Mouse (Mus musculus): ENCODE data around the gene Ptgfrn. TPM values are rescaled to one million over a fixed set of nuclear protein-coding genes. Genes with fewer than 3 reads are reported as not detected.

Gene Ptgfrn
- 10 to 100 TPM; 10.4 to 11.0 TPM for total RNA-seq (2021)
- long read RNA-seq, experiment 1, full-length matches to known transcripts = 3 of 4 reads
- long read RNA-seq, experiment 1, partial matches to known transcripts = 0 of 4 reads
- long read RNA-seq, experiment 1, other reads (novel, unspliced or antisense) = 1 of 4 reads
- long read RNA-seq, experiment 2, full-length matches to known transcripts = 4 of 5 reads
- long read RNA-seq, experiment 2, partial matches to known transcripts = 0 of 5 reads
- long read RNA-seq, experiment 2, other reads (novel, unspliced or antisense) = 1 of 5 reads

DNA sequence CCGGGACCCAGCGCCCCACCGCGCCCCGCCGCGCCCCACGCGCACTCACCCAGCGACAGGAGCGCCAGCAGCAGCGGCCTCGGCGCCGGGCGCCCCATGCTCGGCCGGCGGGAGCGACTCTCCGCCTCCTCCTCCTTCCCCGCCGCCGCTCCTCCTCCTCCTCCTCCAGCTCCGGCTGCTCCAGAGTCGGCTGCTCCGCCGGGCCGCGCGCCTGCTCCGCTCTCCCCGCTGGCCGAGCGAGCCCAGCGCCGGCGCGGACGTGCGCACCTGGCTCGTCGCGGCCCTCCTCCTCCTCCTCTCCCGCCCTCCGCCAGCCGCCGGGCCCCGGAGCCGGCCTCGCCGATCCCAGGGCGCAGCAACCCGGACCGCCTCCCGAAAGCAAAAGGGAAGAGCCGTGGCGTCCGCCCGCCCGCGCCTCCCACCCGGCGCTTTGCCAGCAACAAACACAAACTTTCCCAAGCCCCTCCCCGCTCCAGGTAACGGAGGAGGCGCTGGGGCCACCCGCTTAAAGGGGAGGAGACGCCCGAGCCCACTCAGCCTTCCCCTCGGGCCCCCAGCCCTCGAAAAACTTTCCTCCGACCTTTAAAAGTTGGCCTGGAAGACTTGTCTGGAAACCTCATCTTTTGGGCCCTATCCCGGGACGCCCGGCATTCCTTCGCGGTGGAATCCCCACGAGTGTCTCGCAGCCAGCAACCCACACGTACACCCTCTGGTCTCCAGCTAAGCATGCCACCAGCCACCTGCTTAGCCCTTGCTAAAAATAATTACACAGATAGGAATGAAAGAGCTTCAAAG, at the start of gene Ptgfrn:
TSS of gene Ptgfrn (minus strand) at position 236 of the 795 bp plus-strand sequence.
- no peak for TF ChIP-seq CTCF (conservative IDR thresholded peaks at IDR 0.05)
- peak in 1 of 2 experiments; percentile 26 for DNase-seq (ENCODE audit: low spot score in 2 of 2)
- H3K27ac ChIP-seq = peak within 1 kb of the TSS; percentile 47; the same call in 1 of the 2 replicates
- H3K4me3 ChIP-seq = peak within 1 kb of the TSS; percentile 69

DNA sequence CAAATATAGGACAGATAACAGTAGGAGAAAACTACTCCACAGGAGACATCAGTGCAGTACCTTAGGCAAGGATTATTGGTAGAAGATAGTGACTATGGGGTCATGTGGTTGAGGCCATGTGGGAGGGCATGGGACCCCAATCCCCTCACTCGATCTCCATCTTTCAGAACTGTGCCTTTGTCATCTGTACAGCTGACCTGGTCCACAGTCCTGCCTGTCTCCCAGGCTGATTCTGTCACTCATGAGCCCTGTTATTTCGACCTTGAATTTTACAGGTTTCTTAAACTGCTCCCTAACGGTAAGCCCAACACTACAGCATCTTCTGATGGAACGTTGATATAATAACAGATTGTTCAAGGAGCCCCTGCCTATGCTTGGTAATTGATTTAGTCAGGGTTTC, 49.6 kb upstream of the Ptgfrn start:
- no peak overlapping the region for H3K4me3 ChIP-seq
- no peak for DNase-seq (ENCODE audit: low spot score in 2 of 2)
- TF ChIP-seq CTCF (conservative IDR thresholded peaks at IDR 0.05) = no peak
- H3K27ac ChIP-seq = no peak overlapping the region

DNA sequence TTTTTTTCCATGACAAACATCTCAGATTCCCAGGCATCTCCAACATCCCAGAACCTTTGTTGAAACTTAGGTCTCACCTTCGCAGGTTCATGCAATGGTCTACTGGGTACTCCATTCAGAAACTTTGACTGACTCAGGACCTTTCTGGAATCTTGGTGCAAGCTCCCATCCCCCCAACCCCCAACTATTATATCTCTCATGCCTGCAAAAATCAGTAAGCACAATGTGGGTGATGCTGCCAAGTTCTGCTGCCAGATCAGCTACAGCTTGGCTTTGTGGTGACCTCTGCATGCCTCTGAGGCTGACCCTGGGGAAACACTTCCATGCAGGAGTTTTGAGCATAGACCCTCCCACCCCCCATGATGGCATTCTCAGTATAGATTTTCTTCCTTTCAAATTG, 44.0 kb upstream of the Ptgfrn start:
- Histone ChIP-seq H3K4me3 (no peak overlapping the region), H3K27ac (no peak overlapping the region)
- DNase-seq (ENCODE audit: low spot score in 2 of 2) = no peak
- TF ChIP-seq CTCF (conservative IDR thresholded peaks at IDR 0.05) = no peak

DNA sequence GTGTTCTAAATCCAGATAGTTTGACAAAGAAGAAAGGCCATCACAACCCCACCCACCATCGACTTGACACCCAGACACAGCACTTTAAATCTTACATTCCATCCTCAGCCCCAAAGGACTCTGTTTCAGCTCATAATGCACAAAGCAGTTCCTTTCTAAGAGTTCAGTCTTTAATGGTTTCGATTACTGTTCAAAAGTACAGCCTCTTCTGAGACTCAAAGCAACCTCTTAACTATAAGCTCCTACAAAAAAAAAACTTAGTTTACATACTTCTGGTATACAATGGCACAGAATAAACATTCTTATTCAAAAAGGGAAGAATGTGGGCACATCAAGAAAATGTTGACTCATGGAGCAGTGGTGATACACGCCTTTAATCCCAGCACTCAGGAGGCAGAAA, 43.3 kb upstream of the Ptgfrn start:
- H3K4me3 ChIP-seq = no peak overlapping the region
- DNase-seq (ENCODE audit: low spot score in 2 of 2) = no peak
- H3K27ac ChIP-seq = no peak overlapping the region
- TF ChIP-seq CTCF (conservative IDR thresholded peaks at IDR 0.05) = no peak

DNA sequence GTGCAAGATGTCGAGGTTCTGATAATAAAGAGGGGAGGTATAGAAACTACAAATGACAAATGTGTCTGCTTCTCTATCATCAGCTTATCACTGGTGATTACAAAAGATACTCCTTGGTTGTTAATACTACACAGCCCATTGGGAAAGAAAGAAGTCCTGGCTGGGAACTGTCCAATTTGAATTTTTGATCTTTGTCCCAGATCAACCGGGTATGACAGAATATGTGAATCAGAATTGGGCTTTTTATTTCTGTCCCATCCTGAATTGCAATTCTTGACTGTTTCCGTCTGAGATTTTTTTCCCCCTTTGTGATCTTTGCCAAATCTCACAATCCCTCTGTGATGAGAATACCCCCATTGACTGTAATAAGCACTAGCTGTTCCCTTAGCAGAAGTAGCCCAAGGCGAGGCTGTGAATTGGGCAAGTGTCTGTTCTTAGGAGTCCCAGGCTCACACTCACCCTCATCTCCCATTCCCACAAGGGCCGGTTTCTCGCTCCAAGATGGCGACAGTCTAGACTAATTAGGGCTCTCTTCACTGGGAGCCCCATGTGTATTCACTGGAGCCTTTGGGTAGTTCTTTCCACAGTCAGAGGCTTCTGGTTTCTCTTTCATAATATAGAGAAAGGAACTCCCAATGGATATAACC, 36.2 kb upstream of the Ptgfrn start:
- Histone ChIP-seq H3K27ac (no peak overlapping the region), H3K4me3 (no peak overlapping the region)
- TF ChIP-seq CTCF (conservative IDR thresholded peaks at IDR 0.05) = no peak
- no peak for DNase-seq (ENCODE audit: low spot score in 2 of 2)

DNA sequence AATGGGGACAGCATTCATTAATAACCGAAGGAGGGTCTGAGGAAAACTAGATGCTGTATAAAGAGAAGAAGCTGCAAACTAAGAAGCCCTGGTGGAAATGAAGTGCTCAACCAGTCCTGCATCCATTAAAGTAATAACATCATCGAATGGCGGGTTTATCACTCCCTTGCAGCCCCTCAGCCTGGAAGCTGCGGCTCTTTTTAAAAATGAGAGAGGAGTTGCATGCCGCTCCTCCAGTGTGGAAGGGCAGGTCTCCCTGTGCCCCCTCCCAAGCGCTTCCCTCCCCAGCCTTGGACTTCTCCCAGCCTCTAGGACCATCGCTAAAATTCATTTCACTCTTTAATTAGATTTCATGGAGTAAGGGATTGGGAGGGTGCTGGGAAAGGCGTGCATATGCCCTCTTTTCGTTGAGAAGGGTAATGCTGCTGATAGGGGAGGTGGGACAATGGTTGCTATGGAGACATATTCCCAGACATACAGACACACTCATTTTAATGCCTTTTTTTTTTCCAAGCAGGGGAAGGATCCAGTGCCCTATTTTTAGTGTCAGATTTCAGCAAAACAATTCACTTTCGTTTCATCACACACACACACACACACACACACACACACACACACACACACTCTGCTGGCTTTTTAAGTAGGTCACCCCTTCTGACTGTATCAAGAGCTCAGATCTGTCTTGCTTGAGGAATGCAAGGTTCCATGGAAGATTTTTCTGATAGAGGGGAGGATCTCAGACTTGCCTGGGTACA, 35.4 kb upstream of the Ptgfrn start:
- Histone ChIP-seq H3K27ac (no peak overlapping the region), H3K4me3 (peak overlapping the region; percentile 33; the same call in 1 of the 2 replicates)
- peak; percentile 21 to 30 for DNase-seq (ENCODE audit: low spot score in 2 of 2)
- TF ChIP-seq CTCF (conservative IDR thresholded peaks at IDR 0.05) = no peak; the same call in 1 of the 2 replicates

DNA sequence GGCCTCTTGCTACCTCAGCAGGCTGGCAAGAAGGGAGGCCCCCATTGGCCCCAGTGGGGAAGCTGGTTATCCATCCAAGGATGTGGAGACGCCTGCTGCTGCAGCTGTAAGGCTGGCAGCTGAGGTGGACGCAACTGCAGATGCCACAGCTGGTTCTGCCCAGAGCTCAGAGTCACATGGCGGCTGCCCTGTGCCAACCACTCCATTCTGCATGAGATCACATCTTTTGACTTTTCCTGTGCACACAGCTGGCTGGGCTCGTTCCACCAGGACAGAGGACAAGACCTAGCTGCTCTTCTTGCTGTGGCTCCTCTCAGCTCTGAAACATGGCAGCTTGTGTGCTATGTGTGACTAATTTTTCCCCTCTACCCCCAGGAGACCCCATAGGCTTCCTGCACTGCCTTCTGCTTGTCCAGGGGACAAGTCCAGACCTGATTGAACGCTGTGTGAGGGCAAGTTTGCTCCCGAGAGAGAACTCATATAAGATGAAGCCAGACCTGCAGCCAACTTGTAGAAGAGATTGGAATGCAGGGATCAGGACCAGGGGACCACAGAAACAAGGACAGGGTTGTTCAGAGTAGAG, 34.4 kb upstream of the Ptgfrn start:
- TF ChIP-seq CTCF (conservative IDR thresholded peaks at IDR 0.05) = no peak
- H3K4me3 ChIP-seq = no peak overlapping the region
- DNase-seq (ENCODE audit: low spot score in 2 of 2) = no peak
- H3K27ac ChIP-seq = no peak overlapping the region

DNA sequence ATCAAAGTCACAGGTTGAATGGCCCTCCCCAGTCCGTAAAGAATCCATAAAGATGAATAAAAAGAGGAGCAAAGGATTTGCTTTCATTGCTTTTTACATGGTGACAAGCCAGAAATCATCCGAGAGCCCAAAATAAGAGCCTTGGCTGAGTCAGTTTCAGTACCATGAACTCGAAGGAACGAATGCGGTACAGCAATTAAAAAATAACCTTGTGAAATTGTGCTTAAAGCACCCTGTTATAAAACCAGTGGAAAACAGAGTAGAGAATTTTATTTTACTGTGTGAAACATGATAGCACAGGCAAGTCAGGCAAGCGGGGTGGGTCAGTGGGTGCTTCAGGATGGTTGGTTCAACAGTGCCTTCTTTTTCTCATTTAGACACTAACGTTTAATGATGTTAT, 33.4 kb upstream of the Ptgfrn start:
- no peak for DNase-seq (ENCODE audit: low spot score in 2 of 2)
- TF ChIP-seq CTCF (conservative IDR thresholded peaks at IDR 0.05) = no peak
- no peak overlapping the region for H3K27ac ChIP-seq
- H3K4me3 ChIP-seq = no peak overlapping the region

DNA sequence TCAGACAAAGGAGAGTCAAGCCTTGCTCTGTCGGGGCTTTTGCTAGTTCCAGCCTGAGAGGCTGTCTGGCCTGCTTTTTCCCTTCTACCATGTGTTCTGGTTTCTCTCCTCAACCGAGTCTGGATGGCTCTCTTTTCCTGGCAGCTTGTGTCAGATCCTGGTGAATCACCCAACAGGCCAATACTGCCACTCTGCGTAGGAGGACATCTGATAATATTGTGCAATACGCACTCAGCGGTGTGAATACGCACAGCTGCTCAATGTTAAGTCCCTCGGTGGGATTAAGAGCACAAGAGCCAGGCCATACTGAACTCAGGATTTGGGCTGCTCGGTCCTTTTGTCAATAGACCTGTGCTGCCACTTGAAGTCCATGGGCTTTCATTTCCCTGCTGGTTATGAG, 31.8 kb upstream of the Ptgfrn start:
- peak; percentile 29 to 36 for DNase-seq (ENCODE audit: low spot score in 2 of 2)

DNA sequence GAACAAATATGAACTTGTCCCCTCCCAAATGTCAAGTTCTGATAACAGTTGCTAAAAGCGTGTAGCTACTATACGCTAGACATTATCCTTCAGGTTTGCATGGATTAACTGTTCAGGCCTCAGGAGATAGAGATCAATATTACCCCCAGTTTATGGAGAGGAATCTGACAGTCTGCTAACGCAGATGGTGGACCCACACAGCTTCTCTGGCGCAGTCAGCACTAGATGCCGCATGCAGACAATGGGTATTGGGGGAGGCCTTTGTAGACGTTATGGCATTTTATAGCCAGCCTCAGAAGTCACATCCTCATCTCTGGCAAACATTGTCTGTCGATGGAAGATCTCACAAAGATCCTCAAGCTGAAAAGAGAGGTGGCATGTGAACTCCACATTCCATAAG, 29.9 kb upstream of the Ptgfrn start:
- no peak for TF ChIP-seq CTCF (conservative IDR thresholded peaks at IDR 0.05)
- peak; percentile 41 for DNase-seq (ENCODE audit: low spot score in 2 of 2)
- no peak overlapping the region for H3K27ac ChIP-seq
- no peak overlapping the region for H3K4me3 ChIP-seq

More for the DNA sequence above, 31.8 kb upstream of the Ptgfrn start:
- no peak for TF ChIP-seq CTCF (conservative IDR thresholded peaks at IDR 0.05)
- Histone ChIP-seq H3K4me3 (no peak overlapping the region), H3K27ac (peak overlapping the region; percentile 21)

DNA sequence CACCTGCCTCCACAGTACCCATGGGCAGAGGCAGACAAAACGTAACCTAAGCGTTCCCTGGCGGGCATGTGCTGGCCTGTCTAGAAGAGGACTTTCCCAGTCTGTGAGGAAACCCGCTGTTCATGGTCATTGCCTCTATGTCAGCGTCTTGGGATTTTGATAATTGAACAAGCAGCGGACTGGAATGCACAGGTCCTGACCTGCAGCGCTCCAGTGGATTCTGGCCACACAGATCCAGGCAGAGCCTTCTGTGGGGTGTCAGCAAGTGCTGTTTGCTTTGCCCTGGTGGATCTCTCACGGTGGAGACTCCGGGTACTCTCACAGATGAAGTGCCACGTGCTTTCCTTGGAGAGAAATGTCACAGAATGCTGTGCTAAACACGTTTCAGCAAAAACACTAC, 26.4 kb upstream of the Ptgfrn start:
- no peak overlapping the region for H3K4me3 ChIP-seq
- no peak overlapping the region for H3K27ac ChIP-seq
- no peak for DNase-seq (ENCODE audit: low spot score in 2 of 2)
- TF ChIP-seq CTCF (conservative IDR thresholded peaks at IDR 0.05) = no peak

DNA sequence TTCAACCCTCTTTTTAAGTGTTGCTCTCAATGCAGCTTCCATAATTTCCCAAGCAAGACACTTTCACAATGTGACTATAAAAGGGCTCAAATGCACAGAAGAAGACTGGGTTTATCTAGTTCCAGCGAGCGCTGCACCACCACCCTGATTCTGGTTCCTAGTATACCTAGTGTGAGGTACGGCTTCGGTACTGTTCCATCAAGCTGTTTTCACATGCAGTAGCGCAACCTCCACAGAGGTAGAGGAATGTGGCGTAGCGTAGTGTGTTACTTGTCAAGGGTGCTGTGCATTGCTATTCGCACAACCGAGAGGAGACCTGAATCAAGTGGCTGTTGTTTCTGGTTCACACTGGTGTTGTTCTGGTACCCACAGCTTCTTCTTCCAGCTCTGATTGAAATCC, 24.8 kb upstream of the Ptgfrn start:
- no peak for DNase-seq (ENCODE audit: low spot score in 2 of 2)
- Histone ChIP-seq H3K4me3 (no peak overlapping the region), H3K27ac (no peak overlapping the region)
- no peak for TF ChIP-seq CTCF (conservative IDR thresholded peaks at IDR 0.05)

All from layer of hippocampus, adult 2 months (tissue).